Mouse (Mus musculus) embryonic facial prominence, embryonic 15.5 days (tissue): ENCODE data around the gene Acad10. TPM values are rescaled to one million over a fixed set of nuclear protein-coding genes. Genes with fewer than 3 reads are reported as not detected.

ENCODE experiments used
- ATAC-seq: fragments of 200-750 bp; cut with Nextera tagmentation; 2 replicates; pipeline ENCODE4 v1.8.0; 2017; ENCODE audit warnings: low read depth, moderate TSS enrichment; ENCODE audit not compliant: insufficient number of reproducible peaks, low FRiP score, low TSS enrichment
- H3K27ac ChIP-seq: fragments of 300-500 bp; sonication (generic); replicated peaks from 2 replicates; pipeline ENCODE4 v1.5.1; 2015; ENCODE audit warnings: mild to moderate bottlenecking, inconsistent platforms
- H3K27me3 ChIP-seq: fragments of 300-500 bp; sonication (generic); 2 replicates; pipeline ENCODE4 v1.6.1; 2015; ENCODE audit warnings: inconsistent platforms
- H3K36me3 ChIP-seq: fragments of 300-500 bp; sonication (generic); 2 replicates; pipeline ENCODE4 v1.6.1; 2015; ENCODE audit warnings: mild to moderate bottlenecking, inconsistent platforms
- H3K4me1 ChIP-seq: fragments of 300-500 bp; sonication (generic); 2 replicates; pipeline ENCODE4 v1.6.1; 2015; ENCODE audit warnings: inconsistent platforms
- H3K4me2 ChIP-seq: fragments of 300-500 bp; sonication (generic); replicated peaks from 2 replicates; pipeline ENCODE4 v1.6.1; 2015; ENCODE audit warnings: mild to moderate bottlenecking, inconsistent platforms
- H3K4me3 ChIP-seq: fragments of 300-500 bp; sonication (generic); replicated peaks from 2 replicates; pipeline ENCODE4 v1.5.1; 2015; ENCODE audit warnings: mild to moderate bottlenecking, inconsistent platforms
- H3K9ac ChIP-seq: fragments of 300-500 bp; sonication (generic); 2 replicates; pipeline ENCODE4 v1.6.1; 2015; ENCODE audit warnings: inconsistent platforms
- H3K9me3 ChIP-seq: fragments of 300-500 bp; sonication (generic); replicated peaks from 2 replicates; pipeline ENCODE4 v1.6.1; 2016; ENCODE audit warnings: inconsistent platforms
- WGBS: fragments of 180-500 bp; shearing (Covaris S2); methylation state at CpG from one replicate; pipeline ENCODE4 v1.1.7; 2015; 5-methylcytosine and 5-hydroxymethylcytosine counted together
- polyA plus RNA-seq: library from polyadenylated mRNA; unstranded; fragments of >200 nt; fragmentation: Nextera tagmentation; extraction: Ambion mirVana; gene quantifications from 2 replicates; pipeline ENCODE4 v1.2.1, GENCODE M21; 2015

The Acad10 gene
- polyA plus RNA-seq, 1 experiment from 2014 or later, result 3.4 TPM

GRCm38 (mm10) chr5:121596226-121596625, 64.1 kb downstream of the Acad10 start:
- Histone ChIP-seq H3K9me3 (no peaks in the 10 kb centered on the region), H3K4me1 (peaks cover 22% of the 10 kb centered on the region), H3K27me3 (no peaks in the 10 kb centered on the region), H3K36me3 (no peaks in the 10 kb centered on the region), H3K27ac (no peak overlapping the region), H3K4me3 (no peak overlapping the region), H3K9ac (no peak overlapping the region), H3K4me2 (no peak overlapping the region)
- ATAC-seq, result no peak
- 78% methylated on average over 6 of the region's 6 CpGs for WGBS

- WGBS, result 74% methylated on average over 6 of the region's 6 CpGs
- no peak overlapping the region for H3K4me3 ChIP-seq
- no peak overlapping the region for H3K9ac ChIP-seq
- H3K4me1 ChIP-seq, result peaks cover 22% of the 10 kb centered on the region
- no peaks in the 10 kb centered on the region for H3K27me3 ChIP-seq
- no peak overlapping the region for H3K27ac ChIP-seq
- no peaks in the 10 kb centered on the region for H3K9me3 ChIP-seq
- H3K36me3 ChIP-seq, result no peaks in the 10 kb centered on the region
- H3K4me2 ChIP-seq, result no peak overlapping the region
- no peak for ATAC-seq
Measured at GRCm38 (mm10) chr5:121595758-121596157, 64.6 kb downstream of the Acad10 start.

- Histone ChIP-seq H3K4me1 (peaks cover 22% of the 10 kb centered on the region), H3K27ac (peak overlapping the region; percentile 84; the same call in 1 of the 2 replicates), H3K4me2 (no peak overlapping the region), H3K36me3 (no peaks in the 10 kb centered on the region), H3K9me3 (no peaks in the 10 kb centered on the region), H3K9ac (no peak overlapping the region), H3K27me3 (no peaks in the 10 kb centered on the region), H3K4me3 (no peak overlapping the region)
- ATAC-seq, result no peak
- WGBS, result 80% methylated on average over 6 of the region's 6 CpGs
Measured at GRCm38 (mm10) chr5:121594714-121595313, 65.5 kb downstream of the Acad10 start.

- H3K9me3 ChIP-seq, result no peaks in the 10 kb centered on the region
- peak within 1 kb of the TSS; percentile 89 for H3K4me2 ChIP-seq
- H3K9ac ChIP-seq, result peak within 1 kb of the TSS; percentile 52
- H3K27ac ChIP-seq, result peak within 1 kb of the TSS; percentile 84
- H3K4me3 ChIP-seq, result peak within 1 kb of the TSS; percentile 63
- peak; percentile 87 for ATAC-seq
- WGBS, result 2% methylated on average over 47 of the region's 47 CpGs
- H3K27me3 ChIP-seq, result no peaks in the 10 kb centered on the region
- peaks cover 22% of the 10 kb centered on the region for H3K4me1 ChIP-seq
- H3K36me3 ChIP-seq, result no peaks in the 10 kb centered on the region
Measured at GRCm38 (mm10) chr5:121593451-121594401, 66.6 kb downstream of the Acad10 start, which contains the start of gene Aldh2. Gene Aldh2 (minus strand): TSS chr5:121593824.

GRCm38 (mm10) chr5:121592816-121593407, 67.4 kb downstream of the Acad10 start:
- Histone ChIP-seq H3K4me1 (peaks cover 22% of the 10 kb centered on the region), H3K9ac (peak overlapping the region; percentile 52), H3K27ac (peak overlapping the region; percentile 84), H3K4me2 (peak overlapping the region; percentile 89), H3K36me3 (no peaks in the 10 kb centered on the region), H3K27me3 (no peaks in the 10 kb centered on the region), H3K9me3 (no peaks in the 10 kb centered on the region), H3K4me3 (peak overlapping the region; percentile 63)
- ATAC-seq, result 0 out of 2 replicates have a peak, but pooled peaks have one; percentile 40
- 2% methylated on average over 33 of the region's 33 CpGs for WGBS

GRCm38 (mm10) chr5:121592064-121592815, 68.1 kb downstream of the Acad10 start:
- Histone ChIP-seq H3K4me1 (peaks cover 25% of the 10 kb centered on the region), H3K9ac (no peak overlapping the region), H3K27me3 (no peaks in the 10 kb centered on the region), H3K4me2 (peak overlapping the region; percentile 89), H3K9me3 (no peaks in the 10 kb centered on the region), H3K27ac (no peak overlapping the region), H3K4me3 (peak overlapping the region; percentile 63), H3K36me3 (no peaks in the 10 kb centered on the region)
- 47% methylated on average over 11 of the region's 11 CpGs for WGBS
- ATAC-seq, result no peak

GRCm38 (mm10) chr5:121591417-121592063, 68.8 kb downstream of the Acad10 start:
- Histone ChIP-seq H3K9ac (no peak overlapping the region), H3K4me1 (peaks cover 31% of the 10 kb centered on the region), H3K27ac (no peak overlapping the region), H3K4me3 (no peak overlapping the region), H3K9me3 (no peaks in the 10 kb centered on the region), H3K36me3 (no peaks in the 10 kb centered on the region), H3K4me2 (no peak overlapping the region), H3K27me3 (no peaks in the 10 kb centered on the region)
- 68% methylated on average over 11 of the region's 11 CpGs for WGBS
- ATAC-seq, result no peak

- Histone ChIP-seq H3K27ac (no peak overlapping the region), H3K9me3 (no peaks in the 10 kb centered on the region), H3K36me3 (no peaks in the 10 kb centered on the region), H3K4me3 (no peak overlapping the region), H3K27me3 (no peaks in the 10 kb centered on the region), H3K4me1 (peaks cover 39% of the 10 kb centered on the region), H3K9ac (no peak overlapping the region), H3K4me2 (no peak overlapping the region)
- no peak for ATAC-seq
- WGBS, result 81% methylated on average over 6 of the region's 6 CpGs
Measured at GRCm38 (mm10) chr5:121589928-121590327, 70.4 kb downstream of the Acad10 start.

GRCm38 (mm10) chr5:121586400-121587039, 73.8 kb downstream of the Acad10 start:
- H3K4me1 ChIP-seq, result peaks cover 25% of the 10 kb centered on the region
- 57% methylated on average over 6 of the region's 6 CpGs for WGBS
- ATAC-seq, result no peak
- no peaks in the 10 kb centered on the region for H3K27me3 ChIP-seq
- H3K9ac ChIP-seq, result no peak overlapping the region
- no peak overlapping the region for H3K4me2 ChIP-seq
- H3K36me3 ChIP-seq, result no peaks in the 10 kb centered on the region
- peak overlapping the region; percentile 4; the same call in 1 of the 2 replicates for H3K27ac ChIP-seq
- no peaks in the 10 kb centered on the region for H3K9me3 ChIP-seq
- H3K4me3 ChIP-seq, result no peak overlapping the region

- peaks cover 5% of the 10 kb centered on the region for H3K36me3 ChIP-seq
- no peak for ATAC-seq
- H3K9ac ChIP-seq, result no peak overlapping the region
- no peaks in the 10 kb centered on the region for H3K9me3 ChIP-seq
- H3K4me3 ChIP-seq, result no peak overlapping the region
- peaks cover 25% of the 10 kb centered on the region for H3K4me1 ChIP-seq
- 0 out of 2 replicates have a peak overlapping the region, but pooled peaks have one; percentile 4 for H3K27ac ChIP-seq
- WGBS, result 90% methylated on average over 5 of the region's 5 CpGs
- no peaks in the 10 kb centered on the region for H3K27me3 ChIP-seq
- H3K4me2 ChIP-seq, result no peak overlapping the region
Measured at GRCm38 (mm10) chr5:121585699-121586098, 74.6 kb downstream of the Acad10 start.
